Mouse (Mus musculus): ENCODE results near the gene Sox18. TPM values are rescaled to one million over a fixed set of nuclear protein-coding genes. Genes with fewer than 3 reads are reported as not detected.
A peak's percentile ranks its signal among the peaks of the same experiment; 100 is the strongest.

Sox18 gene
- total and polyA plus RNA-seq, 3 experiments: 37.8 to 105 (median 46.2) TPM

DNA sequence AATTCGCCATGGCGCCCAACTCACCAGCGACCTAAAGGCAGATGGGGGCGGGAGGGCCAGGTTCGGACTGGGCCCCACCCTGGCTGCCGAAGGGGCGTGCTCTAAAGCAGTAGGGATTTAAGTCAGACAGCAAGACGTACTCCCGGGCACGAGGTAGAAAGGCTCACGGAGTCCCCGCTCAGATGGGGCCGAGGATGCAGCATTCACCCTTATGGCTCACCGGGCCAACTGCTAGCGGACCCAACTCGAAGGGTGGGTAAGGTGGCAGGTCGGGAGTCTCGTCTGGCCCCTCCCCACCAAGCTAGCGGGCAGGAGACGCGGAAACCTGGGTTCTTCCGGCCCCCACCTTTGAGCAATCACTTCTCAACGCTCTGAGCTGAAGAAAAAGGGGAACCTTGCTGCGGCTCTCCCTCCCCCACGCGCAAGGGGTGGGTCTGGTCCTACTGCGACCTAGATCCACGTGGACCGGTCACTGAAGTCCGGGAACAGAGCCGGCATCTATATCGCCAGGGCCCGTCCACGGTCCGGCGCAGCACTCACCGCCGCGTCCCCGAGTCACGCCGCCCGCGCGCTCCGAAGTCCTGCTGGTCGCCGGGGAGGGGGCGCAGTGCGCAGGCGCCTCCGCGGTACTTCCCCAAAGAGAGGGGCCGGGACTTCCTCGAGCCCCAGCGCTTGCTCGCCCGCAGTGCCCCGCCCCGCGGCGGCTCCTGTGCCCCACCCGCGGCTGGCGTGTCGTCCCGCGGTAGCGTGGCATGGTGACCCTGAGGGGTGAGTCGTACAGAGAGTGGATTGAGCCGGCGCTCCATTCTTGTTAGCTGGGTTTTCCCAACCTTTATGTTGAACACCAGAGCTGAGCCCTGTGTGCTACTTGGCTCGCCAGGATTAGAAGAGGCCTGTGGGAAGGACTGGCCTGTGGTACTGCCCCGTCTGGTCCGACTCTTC is 22.2 kb upstream of the Sox18 start, which contains the start of gene Rgs19:
Rgs19 (minus strand) TSS at position 639 of the 942 bp plus-strand sequence.
- 1% methylated on average over 75 of the region's 75 CpGs for WGBS
- intact Hi-C loops (cut with DNase I): no loop called here
- no peaks in the 10 kb centered on the region for H3K36me3 ChIP-seq (ENCODE audit: control insufficient read depth, insufficient read depth, low read length)
- no peaks in the 10 kb centered on the region for H3K79me2 ChIP-seq (replicated peaks; ENCODE audit: control insufficient read depth, insufficient read depth, low read length)
- peak within 1 kb of the TSS; percentile 61 for H3K4me3 ChIP-seq
- H3K4me1 ChIP-seq (ENCODE audit: control insufficient read depth, insufficient read depth, low read length): peaks cover 1% of the 10 kb centered on the region; the same call in 1 of the 2 replicates
- TF ChIP-seq POLR2A (IDR thresholded peaks at IDR 0.05; ENCODE audit: insufficient read depth, low read depth, low read length): peak; percentile 37
- TF ChIP-seq EP300 (IDR thresholded peaks at IDR 0.05; ENCODE audit: insufficient read depth, low read depth, low read length): no peak
- peak; percentile 27 for TF ChIP-seq CTCF (IDR thresholded peaks at IDR 0.05)
- no peaks in the 10 kb centered on the region for H3K27me3 ChIP-seq (ENCODE audit: control insufficient read depth, insufficient read depth, low read length)
- H3K27ac ChIP-seq: peak within 1 kb of the TSS; percentile 66
- DNase-seq: peak; percentile 90 to 94
- H3K9ac ChIP-seq (ENCODE audit: low read depth, low read length): peak within 1 kb of the TSS; percentile 83

- H3K27me3 ChIP-seq (ENCODE audit: control insufficient read depth, insufficient read depth, low read length): no peaks in the 10 kb centered on the region
- H3K4me3 ChIP-seq: no peak overlapping the region
- no peak for TF ChIP-seq EP300 (IDR thresholded peaks at IDR 0.05; ENCODE audit: insufficient read depth, low read depth, low read length)
- TF ChIP-seq CTCF (IDR thresholded peaks at IDR 0.05): no peak
- TF ChIP-seq POLR2A (IDR thresholded peaks at IDR 0.05; ENCODE audit: insufficient read depth, low read depth, low read length): no peak
- peaks cover 1% of the 10 kb centered on the region; the same call in 1 of the 2 replicates for H3K4me1 ChIP-seq (ENCODE audit: control insufficient read depth, insufficient read depth, low read length)
- no peaks in the 10 kb centered on the region for H3K79me2 ChIP-seq (replicated peaks; ENCODE audit: control insufficient read depth, insufficient read depth, low read length)
- no peak overlapping the region for H3K27ac ChIP-seq
- no peaks in the 10 kb centered on the region for H3K36me3 ChIP-seq (ENCODE audit: control insufficient read depth, insufficient read depth, low read length)
- WGBS: 91% methylated on average over 3 of the region's 3 CpGs
- H3K9ac ChIP-seq (ENCODE audit: low read depth, low read length): no peak overlapping the region
- no peak for DNase-seq
- intact Hi-C loops (cut with DNase I): no loop called here
Measured at GRCm38 (mm10) chr2:181692304-181692703, 20.9 kb upstream of the Sox18 start.

DNA sequence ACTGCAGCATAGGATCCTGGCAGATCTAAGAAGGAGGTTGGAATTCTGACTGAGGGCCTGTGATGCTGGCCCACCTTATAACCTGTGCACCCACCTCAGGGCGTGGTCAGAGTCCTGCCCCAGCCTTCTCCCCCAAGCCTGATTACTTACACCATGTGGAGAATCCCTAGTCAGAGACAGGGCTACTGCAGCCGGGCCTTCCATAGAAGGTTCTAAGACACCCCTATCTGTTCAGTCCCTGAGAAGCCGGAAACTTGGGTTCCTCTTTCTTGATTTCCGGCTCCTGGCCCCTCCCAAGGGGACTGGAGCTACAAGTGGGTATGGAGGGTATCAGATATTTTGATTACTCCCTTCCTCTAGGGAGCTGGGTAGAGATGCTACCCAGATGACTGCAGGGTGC is 20.1 kb upstream of the Sox18 start:
- Histone ChIP-seq H3K9ac (ENCODE audit: low read depth, low read length) (no peak overlapping the region), H3K27ac (no peak overlapping the region), H3K4me1 (ENCODE audit: control insufficient read depth, insufficient read depth, low read length) (peaks cover 1% of the 10 kb centered on the region; the same call in 1 of the 2 replicates), H3K27me3 (ENCODE audit: control insufficient read depth, insufficient read depth, low read length) (no peaks in the 10 kb centered on the region), H3K4me3 (no peak overlapping the region), H3K36me3 (ENCODE audit: control insufficient read depth, insufficient read depth, low read length) (no peaks in the 10 kb centered on the region), H3K79me2 (replicated peaks; ENCODE audit: control insufficient read depth, insufficient read depth, low read length) (no peaks in the 10 kb centered on the region)
- WGBS: 65% methylated on average over 4 of the region's 4 CpGs
- TF ChIP-seq CTCF (IDR thresholded peaks at IDR 0.05): no peak
- TF ChIP-seq EP300 (IDR thresholded peaks at IDR 0.05; ENCODE audit: insufficient read depth, low read depth, low read length): no peak
- TF ChIP-seq POLR2A (IDR thresholded peaks at IDR 0.05; ENCODE audit: insufficient read depth, low read depth, low read length): no peak
- intact Hi-C loops (cut with DNase I): no loop called here
- peak in 1 of 2 experiments; percentile 31 for DNase-seq

DNA sequence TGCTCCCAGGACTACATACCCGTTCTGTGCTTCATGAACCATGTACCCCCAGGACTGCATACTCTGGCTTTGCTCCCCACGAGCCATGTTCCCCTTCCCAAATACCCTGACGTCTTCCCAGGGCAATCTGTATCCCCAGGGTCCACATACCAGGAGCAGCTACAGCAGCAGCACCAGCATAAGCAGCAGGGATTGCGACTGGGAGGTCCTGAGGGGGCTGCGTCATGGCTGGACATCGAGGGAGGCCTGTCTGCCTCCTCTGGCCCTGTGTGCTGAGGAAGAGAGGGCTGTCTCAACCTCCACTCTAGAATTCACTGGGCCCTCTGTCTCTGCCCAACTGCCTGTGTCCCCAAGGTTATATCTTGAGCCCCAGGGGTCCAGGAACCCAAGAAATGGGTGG is 19.6 kb upstream of the Sox18 start:
- no peak for TF ChIP-seq POLR2A (IDR thresholded peaks at IDR 0.05; ENCODE audit: insufficient read depth, low read depth, low read length)
- no peak for TF ChIP-seq EP300 (IDR thresholded peaks at IDR 0.05; ENCODE audit: insufficient read depth, low read depth, low read length)
- Histone ChIP-seq H3K27ac (no peak overlapping the region), H3K27me3 (ENCODE audit: control insufficient read depth, insufficient read depth, low read length) (no peaks in the 10 kb centered on the region), H3K4me1 (ENCODE audit: control insufficient read depth, insufficient read depth, low read length) (peaks cover 1% of the 10 kb centered on the region; the same call in 1 of the 2 replicates), H3K9ac (ENCODE audit: low read depth, low read length) (no peak overlapping the region), H3K79me2 (replicated peaks; ENCODE audit: control insufficient read depth, insufficient read depth, low read length) (no peaks in the 10 kb centered on the region), H3K4me3 (no peak overlapping the region), H3K36me3 (ENCODE audit: control insufficient read depth, insufficient read depth, low read length) (no peaks in the 10 kb centered on the region)
- no peak for DNase-seq
- intact Hi-C loops (cut with DNase I): no loop called here
- WGBS: 86% methylated on average over 6 of the region's 6 CpGs

GRCm38 (mm10) chr2:181689466-181690160 is 18.2 kb upstream of the Sox18 start:
- no peaks in the 10 kb centered on the region for H3K36me3 ChIP-seq (ENCODE audit: control insufficient read depth, insufficient read depth, low read length)
- intact Hi-C loops (cut with DNase I): no loop called here
- DNase-seq: no peak
- H3K27me3 ChIP-seq (ENCODE audit: control insufficient read depth, insufficient read depth, low read length): no peaks in the 10 kb centered on the region
- TF ChIP-seq POLR2A (IDR thresholded peaks at IDR 0.05; ENCODE audit: insufficient read depth, low read depth, low read length) (no peak), CTCF (IDR thresholded peaks at IDR 0.05) (no peak), EP300 (IDR thresholded peaks at IDR 0.05; ENCODE audit: insufficient read depth, low read depth, low read length) (no peak)
- H3K4me3 ChIP-seq: no peak overlapping the region
- peaks cover 1% of the 10 kb centered on the region; the same call in 1 of the 2 replicates for H3K4me1 ChIP-seq (ENCODE audit: control insufficient read depth, insufficient read depth, low read length)
- 91% methylated on average over 10 of the region's 10 CpGs for WGBS
- H3K27ac ChIP-seq: no peak overlapping the region
- H3K79me2 ChIP-seq (replicated peaks; ENCODE audit: control insufficient read depth, insufficient read depth, low read length): no peaks in the 10 kb centered on the region
- H3K9ac ChIP-seq (ENCODE audit: low read depth, low read length): no peak overlapping the region
